Mouse (Mus musculus) frontal cortex, postnatal 36 days (tissue): ENCODE results near the gene Tbxas1.

Source experiments
- DNase-seq, 2 experiments: peaks; one replicate each; pipeline ENCODE4 v3.0.0; 2022; ENCODE audit warnings: low spot score in 2 of 2

Tbxas1 gene

GRCm38 (mm10) chr6:38960367-38960766 is 85.2 kb downstream of the Tbxas1 start:
- DNase-seq: no peak

- DNase-seq: peak; percentile 44 to 46
Observed at GRCm38 (mm10) chr6:38960791-38961426, 85.7 kb downstream of the Tbxas1 start.

GRCm38 (mm10) chr6:38961427-38962033 is 86.3 kb downstream of the Tbxas1 start:
- DNase-seq: no peak

GRCm38 (mm10) chr6:38966839-38967238 is 91.6 kb downstream of the Tbxas1 start:
- no peak for DNase-seq

- no peak for DNase-seq
Observed at GRCm38 (mm10) chr6:38967288-38967687, 92.1 kb downstream of the Tbxas1 start.

GRCm38 (mm10) chr6:38967988-38968387 is 92.8 kb downstream of the Tbxas1 start:
- no peak for DNase-seq

- no peak for DNase-seq
Observed at GRCm38 (mm10) chr6:38969944-38970740, 94.9 kb downstream of the Tbxas1 start.

GRCm38 (mm10) chr6:38970759-38971158 is 95.6 kb downstream of the Tbxas1 start:
- no peak for DNase-seq

GRCm38 (mm10) chr6:38972826-38973225 is 97.6 kb downstream of the Tbxas1 start:
- no peak for DNase-seq

- DNase-seq: no peak
Observed at GRCm38 (mm10) chr6:38973441-38974161, 98.4 kb downstream of the Tbxas1 start.

GRCm38 (mm10) chr6:38974162-38974525 is 98.9 kb downstream of the Tbxas1 start:
- no peak for DNase-seq

GRCm38 (mm10) chr6:38974536-38975268 is 99.5 kb downstream of the Tbxas1 start:
- DNase-seq: no peak

- DNase-seq: no peak
Observed at GRCm38 (mm10) chr6:38975866-38976265, 100.7 kb downstream of the Tbxas1 start.

GRCm38 (mm10) chr6:38976355-38976754 is 101.2 kb downstream of the Tbxas1 start:
- no peak for DNase-seq

GRCm38 (mm10) chr6:38980921-38981715 is 105.9 kb downstream of the Tbxas1 start:
- no peak for DNase-seq

- DNase-seq: no peak
Observed at GRCm38 (mm10) chr6:38982071-38982470, 106.9 kb downstream of the Tbxas1 start.

GRCm38 (mm10) chr6:38982656-38983055 is 107.5 kb downstream of the Tbxas1 start:
- no peak for DNase-seq

GRCm38 (mm10) chr6:38983060-38983459 is 107.9 kb downstream of the Tbxas1 start:
- peak in 1 of 2 experiments; percentile 27 for DNase-seq

- no peak for DNase-seq
Observed at GRCm38 (mm10) chr6:38984626-38985025, 109.4 kb downstream of the Tbxas1 start.

GRCm38 (mm10) chr6:38986641-38987040 is 111.4 kb downstream of the Tbxas1 start:
- no peak for DNase-seq

GRCm38 (mm10) chr6:38992016-38992415 is 116.8 kb downstream of the Tbxas1 start:
- no peak for DNase-seq
